Mouse (Mus musculus) kidney, postnatal 25 days (tissue): ENCODE results near the gene Zfp771.
A peak's percentile ranks its signal among the peaks of the same experiment; 100 is the strongest.
"Not testable (repeated sequence)": the region's sequence is repeated elsewhere in the genome, so short reads cannot be mapped to it uniquely, and the experiment has no call there.

ENCODE experiments used
- DNase-seq, 2 experiments: peaks; one replicate each; pipeline ENCODE4 v3.0.0; 2021; ENCODE audit warnings: mixed read lengths in 2 of 2

The Zfp771 gene

DNA sequence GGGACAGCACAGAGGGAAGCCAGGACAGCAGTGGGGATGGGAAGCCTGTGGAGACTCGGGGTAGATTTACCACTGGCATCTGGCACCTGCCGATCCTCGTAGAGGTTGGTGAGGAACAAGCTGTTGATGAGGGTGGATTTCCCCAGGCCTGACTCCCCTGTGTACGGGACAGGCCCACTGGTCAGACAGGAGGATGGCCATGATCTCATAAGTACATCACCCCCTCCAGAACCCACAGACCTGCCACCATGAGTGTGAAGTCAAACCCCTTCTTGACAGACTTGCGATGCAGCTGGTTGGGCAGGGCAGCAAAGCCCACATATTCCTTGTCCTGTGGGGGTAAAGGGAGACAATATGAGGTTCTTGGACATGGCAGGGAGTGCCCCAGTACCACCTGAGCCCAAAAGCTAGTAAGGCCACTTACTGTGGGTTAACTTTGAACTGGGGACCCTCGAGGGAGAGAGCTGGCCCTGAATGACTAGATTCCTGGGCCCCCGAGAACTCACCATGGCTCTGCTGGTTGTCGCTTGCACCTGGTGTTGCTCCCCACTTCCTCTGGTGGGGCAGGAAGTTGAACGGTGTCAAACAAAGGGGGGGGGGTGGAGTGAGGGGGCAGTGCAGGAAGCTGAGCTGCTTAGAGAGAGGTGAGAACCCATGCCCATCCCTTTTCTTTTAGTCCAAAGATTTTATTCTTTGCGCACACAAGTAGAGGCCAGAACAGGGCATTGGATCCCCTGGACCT lies 26.0 kb upstream of the Zfp771 start:
- DNase-seq: no peak

DNA sequence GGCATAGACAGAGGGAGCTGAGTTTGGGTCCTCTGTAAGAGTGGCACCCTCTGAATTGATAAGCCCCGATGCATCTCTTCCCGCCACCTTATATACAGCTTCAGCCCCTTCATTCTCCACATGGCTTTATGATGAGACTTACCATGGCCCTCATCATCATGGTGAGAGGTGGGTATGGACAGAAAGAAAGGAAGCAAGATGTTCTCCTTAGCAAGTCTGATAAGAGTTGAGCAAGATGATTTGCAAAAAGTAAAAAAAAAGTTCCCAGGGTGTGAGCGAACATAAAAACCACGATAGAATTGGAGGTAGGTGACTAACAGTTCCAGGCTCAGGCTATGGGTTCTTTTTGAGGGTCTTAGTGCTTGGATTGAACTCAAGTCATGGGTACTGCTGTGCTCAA lies 25.4 kb upstream of the Zfp771 start:
- DNase-seq: no peak

DNA sequence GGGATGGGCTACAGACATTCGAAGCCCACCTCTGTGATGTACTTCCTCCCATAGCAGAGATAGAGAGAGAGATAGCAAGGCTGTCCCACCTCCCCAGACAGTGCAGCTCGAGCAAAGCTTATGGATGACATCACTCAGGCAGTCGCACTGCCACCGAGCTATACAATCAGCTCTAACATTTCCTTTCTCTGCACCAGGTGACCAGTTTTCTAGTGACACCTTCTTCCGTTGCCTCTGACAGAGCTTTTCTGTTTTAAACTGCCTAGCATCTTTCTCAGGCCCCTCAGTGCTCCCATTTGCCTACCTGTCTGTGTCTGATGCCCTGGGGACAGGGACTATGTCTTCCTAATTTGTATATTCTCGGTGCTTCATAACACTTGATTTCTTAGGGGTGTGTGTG lies 23.6 kb upstream of the Zfp771 start:
- no peak for DNase-seq

GRCm38 (mm10) chr7:127223106-127223505 lies 21.0 kb upstream of the Zfp771 start:
- no peak for DNase-seq

DNA sequence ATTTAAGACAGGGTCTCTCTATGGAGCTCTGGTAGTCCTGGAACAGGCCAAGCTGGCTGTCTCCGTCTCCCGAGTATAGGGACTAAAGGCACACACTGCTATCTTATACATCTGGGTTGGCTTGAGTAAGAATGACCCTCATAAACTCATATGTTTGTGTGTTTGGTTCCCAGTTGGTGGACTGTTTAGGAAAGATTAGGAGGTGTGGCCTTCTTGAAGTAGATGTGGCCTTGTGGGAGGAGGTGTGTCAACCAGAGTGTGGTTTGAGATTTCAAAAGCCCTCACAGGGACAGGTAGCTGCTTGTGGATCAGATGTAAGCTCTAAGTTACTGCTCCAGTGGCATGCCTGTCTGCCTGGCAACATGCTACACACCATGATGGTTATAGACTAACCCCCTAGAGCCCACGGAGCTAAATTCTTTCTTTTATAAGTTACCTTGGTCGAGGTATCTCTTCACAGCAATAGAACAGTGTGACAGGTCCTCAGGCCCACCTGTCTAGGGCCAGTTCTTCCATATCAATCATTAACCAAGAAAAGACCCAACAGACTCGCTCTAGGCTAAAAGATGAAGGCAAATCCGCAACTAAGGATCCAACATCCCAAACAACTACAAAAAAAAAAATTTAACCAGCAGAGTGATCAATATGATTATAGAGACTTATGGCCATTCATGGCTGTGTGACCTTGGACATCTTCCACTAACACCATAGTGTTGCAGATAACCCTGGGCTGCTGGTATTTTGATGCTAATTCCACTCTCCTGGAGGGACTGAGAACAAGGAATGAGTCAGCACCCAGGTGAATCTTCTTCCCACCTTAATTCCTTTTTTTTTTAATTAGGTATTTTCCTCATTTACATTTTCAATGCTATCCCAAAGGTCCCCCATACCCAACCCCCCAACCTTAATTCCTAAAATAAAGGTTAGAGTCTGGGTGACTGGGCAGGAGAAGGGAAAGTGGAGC lies 20.3 kb upstream of the Zfp771 start:
- no peak for DNase-seq

GRCm38 (mm10) chr7:127224616-127225015 lies 19.5 kb upstream of the Zfp771 start:
- no peak for DNase-seq

DNA sequence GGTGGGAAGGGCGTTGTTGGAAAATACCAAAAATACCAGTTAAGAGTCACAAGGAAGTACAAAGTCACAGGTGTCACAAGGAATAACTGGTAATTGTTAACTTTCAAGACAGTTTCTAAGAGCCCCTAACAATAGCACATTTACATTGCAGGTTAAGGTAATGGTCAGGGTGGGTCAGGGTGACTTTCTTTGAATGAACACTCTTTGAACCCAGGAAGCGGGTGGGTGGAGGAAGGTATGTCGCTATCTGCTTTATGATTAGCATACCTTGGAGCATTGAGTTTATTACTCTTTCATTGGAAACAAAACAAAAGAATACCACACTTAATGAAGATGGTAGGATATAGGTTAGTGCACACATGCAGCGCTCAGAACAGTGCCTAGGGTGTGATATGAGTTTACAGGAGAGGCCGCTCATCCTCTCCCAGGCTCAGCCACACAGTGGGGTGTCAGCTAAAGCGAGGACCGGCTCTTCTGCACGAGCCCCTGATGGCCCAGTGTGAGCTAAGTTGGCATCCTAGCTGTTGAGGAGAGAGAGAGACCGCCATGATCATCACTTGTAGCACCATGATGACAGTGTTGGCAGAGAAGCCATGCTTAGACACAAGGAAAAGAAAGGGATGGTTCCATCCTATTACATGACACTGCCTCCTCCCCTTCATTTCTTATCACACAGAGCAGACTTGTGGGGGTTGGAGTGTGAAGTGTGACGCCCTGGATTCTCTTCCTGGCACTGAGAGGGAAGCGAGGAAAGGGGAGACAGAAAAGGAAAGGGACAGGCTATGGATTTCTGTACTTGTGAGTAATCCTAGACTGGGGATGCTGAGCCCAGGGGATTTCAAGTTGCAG lies 18.7 kb upstream of the Zfp771 start:
- no peak for DNase-seq

DNA sequence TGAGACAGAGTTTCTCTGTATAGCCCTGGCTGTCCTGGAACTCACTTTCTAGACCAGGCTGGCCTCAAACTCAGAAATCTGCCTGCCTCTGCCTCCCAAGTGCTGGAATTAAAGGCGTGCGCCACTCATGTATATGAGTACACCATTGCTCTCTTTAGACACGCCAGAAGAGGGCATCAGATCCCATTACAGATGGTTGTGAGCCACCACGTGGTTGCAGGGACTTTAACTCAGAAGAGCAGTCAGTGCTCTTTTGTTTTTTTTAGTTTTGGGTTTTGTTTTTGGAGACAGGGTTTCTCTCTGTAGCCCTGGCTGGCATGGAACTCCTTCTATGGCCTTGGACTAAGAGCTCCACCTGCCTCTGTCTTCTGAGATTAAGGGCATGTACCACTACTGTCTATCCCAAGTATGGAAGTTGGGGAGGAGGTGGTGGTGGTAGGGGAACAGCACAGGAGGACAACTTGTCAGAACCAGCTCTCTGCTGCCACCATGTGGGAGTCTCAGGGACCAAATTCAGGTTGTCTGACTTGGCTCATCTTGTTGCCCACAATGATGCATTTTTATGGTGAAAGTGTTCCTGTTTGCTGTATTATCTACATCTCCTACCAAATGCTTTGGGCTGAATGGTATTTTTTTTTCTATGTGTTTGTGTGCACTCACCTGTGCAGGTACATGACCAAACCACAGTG lies 15.3 kb upstream of the Zfp771 start:
- peak; percentile 85 to 91 for DNase-seq

GRCm38 (mm10) chr7:127231376-127231775 lies 12.7 kb upstream of the Zfp771 start:
- no peak for DNase-seq

GRCm38 (mm10) chr7:127231826-127232621 lies 12.1 kb upstream of the Zfp771 start:
- no peak for DNase-seq

DNA sequence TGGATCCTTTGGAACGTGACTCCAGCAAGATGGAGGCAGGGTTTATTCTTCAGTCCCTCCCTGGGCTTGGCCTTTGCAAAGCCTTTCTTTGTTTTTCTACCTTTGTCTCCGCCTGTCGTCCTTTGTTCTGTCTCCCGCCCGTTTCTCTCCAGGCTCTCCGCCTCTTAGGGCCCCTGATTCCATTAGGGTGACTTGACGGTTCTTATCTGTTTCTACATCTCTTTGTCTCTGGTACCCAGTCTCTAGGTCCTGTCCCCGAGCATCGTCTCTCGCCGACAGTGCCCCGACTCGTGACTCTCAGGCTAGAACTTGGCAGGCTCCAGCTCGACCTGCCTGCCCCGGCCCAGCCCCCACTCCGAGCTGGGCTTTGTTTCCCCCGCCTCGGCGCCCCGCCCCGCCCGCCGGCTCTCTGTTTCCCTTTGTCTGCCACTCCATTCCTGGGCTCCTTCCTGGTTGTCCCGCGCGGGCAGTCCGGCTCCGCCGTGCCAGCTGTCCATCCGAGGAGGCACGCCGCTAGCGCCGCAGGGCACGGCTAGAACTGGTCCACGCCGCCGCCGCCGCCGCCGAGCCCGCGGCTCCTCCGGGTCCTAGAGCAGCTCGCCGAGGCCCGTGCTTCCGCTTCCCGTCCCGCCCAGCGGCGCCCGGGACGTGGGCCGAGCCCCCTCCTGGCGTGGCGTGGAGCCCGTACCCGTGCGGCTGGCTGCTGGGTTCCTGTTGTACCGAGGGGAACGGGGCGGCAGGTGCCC lies 11.3 kb upstream of the Zfp771 start, which contains the start of the genes Zfp553 and Sept1:
Gene Zfp553, plus strand, starts transcription at position 440 of the 746 bp plus-strand sequence.
Gene Sept1, minus strand, starts transcription at position 509 of the 746 bp plus-strand sequence.
- DNase-seq: peak; percentile 86 to 94

- no peak for DNase-seq
These were observed 10.7 kb upstream of the Zfp771 start for GRCm38 (mm10) chr7:127233368-127233749.

GRCm38 (mm10) chr7:127233765-127234164 lies 10.3 kb upstream of the Zfp771 start:
- DNase-seq: no peak

DNA sequence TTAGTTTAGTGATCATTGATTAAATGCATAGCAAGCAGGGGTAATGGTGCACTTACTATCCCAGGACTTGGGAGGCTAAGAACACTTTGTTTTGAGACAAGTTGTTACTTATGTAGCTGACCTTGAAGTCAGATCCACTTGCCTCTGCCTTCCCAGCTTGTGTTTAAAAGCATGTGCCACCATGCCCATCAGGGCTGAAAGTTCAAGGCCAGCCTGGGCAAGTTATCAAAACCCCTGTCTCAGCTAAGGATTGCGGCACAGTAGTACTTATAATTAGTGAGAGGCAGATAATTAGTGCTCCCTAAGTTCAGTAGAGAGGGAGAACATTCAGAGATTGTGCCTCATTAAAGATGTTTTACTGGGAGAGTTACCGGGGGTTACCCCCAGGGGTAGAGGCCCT lies 9.3 kb upstream of the Zfp771 start:
- no peak for DNase-seq

- no peak for DNase-seq
These were observed 660 bp upstream of the Zfp771 start for GRCm38 (mm10) chr7:127243361-127243867.

DNA sequence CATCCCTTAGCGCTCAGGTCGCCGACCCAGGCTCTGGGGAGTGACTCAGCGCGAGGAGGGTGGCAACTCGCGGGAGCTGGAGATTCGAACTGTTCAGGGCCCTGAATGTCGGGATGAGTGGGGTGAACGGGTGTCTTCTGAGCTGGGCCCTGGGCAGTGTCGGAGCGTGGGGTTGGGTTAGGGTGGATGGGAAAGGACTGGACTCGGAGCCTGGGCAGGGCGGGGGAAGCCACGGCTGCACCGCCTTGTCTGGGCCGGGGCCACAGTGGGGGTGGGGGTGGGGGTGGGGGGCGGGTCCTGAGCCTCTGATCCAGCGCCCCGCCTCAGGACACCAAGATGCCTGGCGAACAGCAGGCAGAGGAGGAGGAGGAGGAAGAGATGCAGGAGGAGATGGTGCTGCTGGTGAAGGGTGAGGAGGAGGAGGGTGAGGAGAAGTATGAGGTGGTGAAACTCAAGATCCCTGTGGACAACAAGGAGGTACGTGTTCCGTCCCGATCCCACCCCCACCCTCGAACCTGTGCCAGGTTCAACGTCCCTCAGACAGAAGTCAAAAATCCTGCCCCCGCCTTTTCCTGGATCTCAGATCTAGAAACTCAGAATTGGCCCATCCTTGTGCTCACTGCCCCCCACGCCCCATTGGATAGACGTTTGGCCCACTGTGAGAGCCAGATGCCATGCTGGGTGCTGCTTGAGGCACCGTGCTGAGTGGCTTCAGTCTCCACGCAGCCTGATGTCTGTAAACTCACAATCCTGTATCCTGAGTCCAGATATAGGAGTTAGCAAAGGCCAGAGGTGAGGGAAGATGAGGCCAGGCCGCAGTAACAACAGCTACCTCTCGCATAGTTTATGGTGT lies 810 bp downstream of the Zfp771 start:
- DNase-seq: peak; percentile 55 to 77

DNA sequence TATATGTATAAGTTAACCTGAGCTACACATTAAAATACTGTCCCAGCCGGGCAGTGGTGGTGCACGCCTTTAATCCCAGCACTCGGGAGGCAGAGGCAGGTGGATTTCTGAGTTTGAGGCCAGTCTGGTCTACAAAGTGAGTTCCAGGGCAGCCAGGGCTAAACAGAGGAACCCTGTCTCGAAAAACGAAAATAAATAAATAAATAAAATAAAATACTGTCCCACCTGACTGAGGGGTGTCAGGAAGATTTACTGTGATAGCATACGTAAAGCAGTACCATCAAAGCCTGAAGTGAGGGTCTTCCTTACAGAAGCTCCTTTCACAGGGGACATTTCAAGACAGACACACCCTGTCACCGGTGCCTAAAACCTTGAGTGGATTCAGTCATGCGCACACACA lies 6.4 kb downstream of the Zfp771 start:
- DNase-seq: not testable (repeated sequence)

DNA sequence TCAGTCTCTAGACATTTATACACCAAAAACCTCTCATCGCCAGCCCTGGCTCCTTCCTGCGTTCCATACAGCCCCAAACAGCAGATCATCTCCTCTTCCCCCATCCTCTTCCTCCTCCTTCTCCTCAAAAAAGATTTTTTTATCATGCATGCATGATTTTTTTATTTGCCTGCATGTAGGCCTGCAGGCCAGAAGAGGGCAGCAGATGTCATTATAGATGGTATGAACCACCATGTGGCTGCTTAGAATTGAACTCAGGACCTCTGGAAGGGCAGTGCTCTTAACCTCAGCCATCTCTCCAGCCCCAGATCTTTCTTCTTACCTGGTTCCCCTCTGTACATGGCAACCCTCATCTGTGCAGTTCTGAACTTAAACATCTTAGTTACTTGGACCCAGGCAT lies 8.3 kb downstream of the Zfp771 start:
- DNase-seq: peak in 1 of 2 experiments; percentile 41

DNA sequence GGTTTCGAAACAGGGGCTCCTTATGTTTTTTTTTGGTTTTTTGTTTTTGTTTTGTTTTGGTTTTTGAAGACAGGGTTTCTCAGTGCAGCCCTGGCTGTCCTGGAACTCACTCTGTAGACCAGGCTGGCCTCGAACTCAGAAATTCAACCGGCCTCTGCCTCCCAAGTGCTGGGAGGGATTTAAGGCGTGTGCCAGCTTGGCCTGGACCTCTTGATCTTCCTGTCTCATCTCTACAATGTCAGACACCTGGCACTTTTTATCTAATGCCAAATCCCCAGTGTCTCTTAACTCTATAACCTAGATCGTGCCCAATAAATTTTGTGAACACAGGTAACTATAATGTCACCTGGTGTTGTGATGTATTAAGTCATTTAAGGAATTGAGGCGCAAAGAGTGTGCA lies 9.3 kb downstream of the Zfp771 start:
- no peak for DNase-seq
